Mouse (Mus musculus): ENCODE data around the gene Galk1.

DNA sequence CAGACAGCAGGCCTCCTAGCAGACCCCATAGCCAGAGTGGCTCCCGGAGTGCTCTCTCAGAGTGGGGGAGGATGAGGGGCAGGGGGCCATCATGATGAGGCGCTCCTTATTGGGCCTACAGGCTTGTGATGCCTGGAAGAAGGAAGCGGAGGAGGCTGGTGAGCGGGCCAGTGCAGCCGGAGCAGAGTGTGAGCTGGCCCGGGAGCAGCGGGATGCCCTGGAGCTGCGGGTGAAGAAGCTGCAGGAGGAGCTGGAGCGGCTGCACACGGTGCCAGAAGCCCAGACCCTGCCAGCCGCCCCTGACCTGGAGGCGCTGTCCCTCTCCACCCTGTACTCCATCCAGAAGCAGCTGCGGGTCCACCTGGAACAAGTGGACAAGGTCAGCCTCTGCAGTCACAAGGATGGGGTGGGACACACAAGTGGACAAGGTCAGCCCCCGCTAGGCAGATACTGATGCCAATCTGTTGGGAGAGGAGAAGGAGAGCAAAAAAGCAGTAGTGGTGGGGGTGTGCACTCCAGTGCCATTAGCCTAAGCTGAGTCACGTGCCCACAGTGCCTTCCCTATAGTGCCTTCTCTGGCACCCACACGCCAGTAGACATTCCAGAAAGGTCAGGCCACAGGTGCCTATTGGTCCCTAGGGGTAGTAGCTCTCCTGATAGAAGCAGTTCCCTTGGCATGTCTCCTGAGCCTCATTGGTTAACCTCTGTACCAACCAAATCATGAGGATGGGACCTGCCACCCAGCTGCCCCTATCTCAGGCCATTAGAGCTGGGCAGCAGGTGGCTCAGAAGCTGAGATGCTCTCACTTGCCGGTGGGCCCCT, 46.6 kb upstream of the Galk1 start:
- no peak for TF ChIP-seq CTCF (IDR thresholded peaks at IDR 0.05; ENCODE audit: low read depth)
- TF ChIP-seq EP300 (optimal IDR thresholded peaks at IDR 0.05) = no peak
